Mouse (Mus musculus) ES-E14 (cell line): Measurements from ENCODE around the gene Mbd4. TPM values are rescaled to one million over a fixed set of nuclear protein-coding genes. Genes with fewer than 3 reads are reported as not detected.

Source experiments
- DNase-seq: peaks from one replicate; pipeline ENCODE4 v3.0.0-alpha.2; 2013; ENCODE audit warnings: low read depth, low spot score
- H3K27ac ChIP-seq: 2 replicates; pipeline ENCODE4 v1.5.1; 2012; ENCODE audit warnings: low read depth, mild to moderate bottlenecking, low read length, moderate library complexity, mixed read lengths; ENCODE audit not compliant: poor library complexity, insufficient read depth, severe bottlenecking
- H3K36me3 ChIP-seq: 2 replicates; pipeline ENCODE4 v1.6.1; 2012; ENCODE audit warnings: mild to moderate bottlenecking, low read length, moderate library complexity, mixed read lengths; ENCODE audit not compliant: control insufficient read depth, poor library complexity, insufficient read depth, severe bottlenecking
- H3K4me1 ChIP-seq, 2 experiments: fragments of 150-350 bp in 1 of 2; sonication (generic) in 1 of 2; 2 replicates each; pipeline ENCODE4 v1.6.1; 2012; ENCODE audit warnings: low read length in 2 of 2, mild to moderate bottlenecking in 1 of 2, mixed read lengths in 1 of 2; ENCODE audit not compliant: control insufficient read depth in 2 of 2, insufficient read depth in 2 of 2, poor library complexity in 1 of 2
- H3K4me3 ChIP-seq, 2 experiments: fragments of 150-350 bp in 1 of 2; sonication (generic) in 1 of 2; 2 replicates each; pipeline ENCODE4 v1.5.1; 2012; ENCODE audit warnings: low read length in 2 of 2, low read depth in 1 of 2, mild to moderate bottlenecking in 1 of 2, mixed read lengths in 1 of 2; ENCODE audit not compliant: insufficient read depth in 1 of 2, poor library complexity in 1 of 2, severe bottlenecking in 1 of 2
- H3K9ac ChIP-seq: 2 replicates; pipeline ENCODE4 v1.6.1; 2012; ENCODE audit warnings: low read depth, mild to moderate bottlenecking, low read length, mixed read lengths; ENCODE audit not compliant: poor library complexity, insufficient read depth, severe bottlenecking
- H3K9me3 ChIP-seq: fragments of 150-350 bp; sonication (generic); 2 replicates; pipeline ENCODE4 v1.6.1; 2012; ENCODE audit warnings: low read depth, mild to moderate bottlenecking, low read length; ENCODE audit not compliant: control insufficient read depth, insufficient read depth
- CHD2 ChIP-seq: IDR thresholded peaks from 2 replicates; pipeline ENCODE4 v1.6.1; 2014; ENCODE audit warnings: mild to moderate bottlenecking, low read depth, low read length, inconsistent platforms
- HCFC1 ChIP-seq: IDR thresholded peaks from 2 replicates; pipeline ENCODE4 v1.6.1; 2012; ENCODE audit warnings: low read length, inconsistent platforms, borderline replicate concordance; ENCODE audit not compliant: insufficient read depth
- MAFK ChIP-seq: IDR thresholded peaks from 2 replicates; pipeline ENCODE4 v1.6.1; 2014; ENCODE audit warnings: mild to moderate bottlenecking, low read depth, low read length, inconsistent platforms; ENCODE audit not compliant: insufficient read depth
- ZC3H11A ChIP-seq: IDR thresholded peaks from 2 replicates; pipeline ENCODE4 v1.6.1; 2012; ENCODE audit warnings: low read depth, mild to moderate bottlenecking, inconsistent platforms, low read length, borderline replicate concordance
- ZNF384 ChIP-seq: IDR thresholded peaks from 2 replicates; pipeline ENCODE4 v1.6.1; 2012; ENCODE audit warnings: low read depth, low read length, inconsistent platforms
- in situ Hi-C, 2 experiments: fragments of 600-800 bp; cut with MboI; formaldehyde crosslinking; loops; one replicate each; pipeline ENCODE4 v1.15.1; 2025; ENCODE audit warnings: low sequenced_read_pairs in 2 of 2, inconsistent platforms in 1 of 2; ENCODE audit not compliant: unreplicated experiment in 2 of 2
- total RNA-seq: library from RNA; depleted of rRNA; stranded (reverse); fragments of 300-350 nt; gene quantifications from 2 replicates; pipeline ENCODE4 v1.2.3, GENCODE M21; 2012

Gene Mbd4
- total RNA-seq, 1 experiment = 15.1 TPM

GRCm38 (mm10) chr6:115848598-115849304, 4.4 kb downstream of the Mbd4 start:
- Histone ChIP-seq H3K36me3 (peaks cover 22% of the 10 kb centered on the region), H3K9me3 (no peaks in the 10 kb centered on the region), H3K9ac (no peak overlapping the region), H3K4me3 (no peak overlapping the region), H3K27ac (no peak overlapping the region), H3K4me1 (peaks cover 0 to 2% of the 10 kb centered on the region in 2 experiments; a peak in 1 of 4 replicates)
- in situ Hi-C loops = no loop called here
- no peak for DNase-seq
- TF ChIP-seq ZNF384 (no peak), ZC3H11A (no peak), MAFK (no peak), HCFC1 (no peak), CHD2 (no peak)

DNA sequence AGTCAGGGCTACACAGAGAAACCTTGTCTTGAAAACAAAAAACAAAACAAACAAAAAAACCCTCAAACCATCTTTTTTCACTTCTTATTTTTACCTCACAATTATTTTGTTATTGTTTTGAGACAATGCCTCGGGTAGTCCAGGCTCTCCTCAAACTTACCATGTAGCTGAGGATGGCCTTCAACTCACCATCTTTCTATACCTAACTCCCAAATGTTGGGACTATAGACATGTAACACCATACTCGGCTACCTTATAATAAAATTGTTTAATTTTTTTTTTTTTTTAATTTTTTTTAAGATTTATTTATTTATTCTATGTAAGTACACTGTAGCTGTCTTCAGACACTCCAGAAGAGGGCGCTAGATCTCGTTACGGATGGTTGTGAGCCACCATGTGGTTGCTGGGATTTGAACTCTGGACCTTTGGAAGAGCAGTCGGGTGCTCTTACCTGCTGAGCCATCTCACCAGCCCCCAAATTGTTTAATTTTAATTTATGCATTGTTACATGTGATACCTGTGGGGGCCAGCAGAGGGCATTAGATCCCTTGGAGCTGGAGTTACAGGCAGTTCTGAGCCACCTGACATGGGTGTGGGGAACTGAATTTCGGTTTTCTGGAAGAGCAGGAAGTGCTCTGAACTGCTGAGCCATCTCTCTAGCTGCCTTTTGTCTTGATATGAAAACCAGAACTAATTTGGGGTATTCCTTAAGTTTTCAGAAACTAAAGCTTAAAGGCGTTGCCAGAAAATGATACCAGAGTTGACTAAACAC, 6.3 kb downstream of the Mbd4 start:
- no peaks in the 10 kb centered on the region for H3K9me3 ChIP-seq
- peaks cover 23% of the 10 kb centered on the region for H3K36me3 ChIP-seq
- peaks cover 0 to 2% of the 10 kb centered on the region in 2 experiments; a peak in 1 of 4 replicates for H3K4me1 ChIP-seq
- H3K4me3 ChIP-seq = no peak overlapping the region
- no peak overlapping the region for H3K9ac ChIP-seq
- no peak for TF ChIP-seq CHD2
- no peak for TF ChIP-seq ZC3H11A
- TF ChIP-seq ZNF384 = no peak
- no peak for TF ChIP-seq HCFC1
- no peak for TF ChIP-seq MAFK
- DNase-seq = no peak
- in situ Hi-C loops = no loop called here
- no peak overlapping the region for H3K27ac ChIP-seq

- H3K9ac ChIP-seq = no peak overlapping the region
- H3K36me3 ChIP-seq = peaks cover 22% of the 10 kb centered on the region
- TF ChIP-seq CHD2 = no peak
- TF ChIP-seq HCFC1 = no peak
- no peak for TF ChIP-seq MAFK
- no peak for TF ChIP-seq ZNF384
Observed at GRCm38 (mm10) chr6:115845006-115845405, 8.2 kb downstream of the Mbd4 start.

DNA sequence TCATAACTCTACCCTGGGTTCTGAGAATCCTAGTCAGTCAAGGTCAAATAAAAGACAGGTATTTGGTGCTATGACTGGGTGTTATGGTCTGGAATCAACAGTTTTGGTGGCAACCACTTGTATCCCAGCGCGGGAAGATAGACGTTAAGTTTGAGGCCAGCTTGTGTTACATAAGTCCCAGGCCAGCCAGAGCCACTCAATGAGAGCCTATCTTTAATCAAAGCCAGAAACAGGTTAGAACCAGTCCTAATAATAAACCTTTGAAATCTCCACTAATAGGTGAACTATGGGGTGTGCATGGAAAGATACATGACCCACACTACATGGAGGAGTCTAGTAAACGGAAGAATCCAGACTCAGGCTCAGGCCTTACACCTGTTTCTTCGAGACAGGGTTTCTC, 14.4 kb downstream of the Mbd4 start:
- TF ChIP-seq ZC3H11A = no peak
- no peak; the same call in 1 of the 2 replicates for TF ChIP-seq HCFC1
- TF ChIP-seq MAFK = no peak
- no peak for TF ChIP-seq CHD2
- no peak for TF ChIP-seq ZNF384
- H3K9me3 ChIP-seq = no peaks in the 10 kb centered on the region
- peaks cover 2% of the 10 kb centered on the region for H3K36me3 ChIP-seq
- no peak overlapping the region for H3K9ac ChIP-seq
- in situ Hi-C loops = no loop called here
- peak overlapping the region in 1 of 2 experiments; percentile 4; a peak in 1 of 4 replicates for H3K4me3 ChIP-seq
- no peak overlapping the region for H3K27ac ChIP-seq
- peaks cover 0 to 7% of the 10 kb centered on the region in 2 experiments; a peak in 1 of 4 replicates for H3K4me1 ChIP-seq
- no peak for DNase-seq

More at GRCm38 (mm10) chr6:115845006-115845405, 8.2 kb downstream of the Mbd4 start:
- peaks cover 0 to 2% of the 10 kb centered on the region in 2 experiments; a peak in 1 of 4 replicates for H3K4me1 ChIP-seq
- no peak overlapping the region for H3K27ac ChIP-seq
- no peak overlapping the region for H3K4me3 ChIP-seq
- H3K9me3 ChIP-seq = no peaks in the 10 kb centered on the region
- DNase-seq = no peak
- in situ Hi-C loops = no loop called here
